Mouse (Mus musculus): ENCODE results near the gene Galnt9. TPM values are rescaled to one million over a fixed set of nuclear protein-coding genes. Genes with fewer than 3 reads are reported as not detected.

Gene Galnt9
- total RNA-seq, 1 experiment = 0.40 TPM

- no peak for DNase-seq (ENCODE audit: low read depth, low spot score)
- Histone ChIP-seq H3K36me3 (ENCODE audit: control insufficient read depth, insufficient read depth, low read length, poor library complexity, severe bottlenecking) (no peaks in the 10 kb centered on the region), H3K4me1 (ENCODE audit: control insufficient read depth in 2 of 2, insufficient read depth in 2 of 2, low read length in 2 of 2, poor library complexity in 1 of 2) (peaks cover 0 to 2% of the 10 kb centered on the region in 2 experiments; a peak in 1 of 4 replicates), H3K4me3 (ENCODE audit: insufficient read depth in 1 of 2, low read depth in 1 of 2, low read length in 2 of 2, poor library complexity in 1 of 2, severe bottlenecking in 1 of 2) (no peak overlapping the region), H3K9ac (ENCODE audit: insufficient read depth, low read depth, low read length, poor library complexity, severe bottlenecking) (no peak overlapping the region), H3K9me3 (ENCODE audit: control insufficient read depth, insufficient read depth, low read depth, low read length) (no peaks in the 10 kb centered on the region), H3K27ac (ENCODE audit: insufficient read depth, low read depth, low read length, poor library complexity, severe bottlenecking) (no peak overlapping the region)
- in situ Hi-C loops (cut with MboI; ENCODE audit: low sequenced_read_pairs in 2 of 2, unreplicated experiment in 2 of 2) = no loop called here
- TF ChIP-seq MAFK (IDR thresholded peaks at IDR 0.05; ENCODE audit: insufficient read depth, low read depth, low read length) = no peak
- TF ChIP-seq CHD2 (IDR thresholded peaks at IDR 0.05; ENCODE audit: low read depth, low read length) = no peak
- TF ChIP-seq ZC3H11A (IDR thresholded peaks at IDR 0.05; ENCODE audit: borderline replicate concordance, low read depth, low read length) = no peak
- TF ChIP-seq HCFC1 (IDR thresholded peaks at IDR 0.05; ENCODE audit: borderline replicate concordance, insufficient read depth, low read length) = no peak
- TF ChIP-seq ZNF384 (IDR thresholded peaks at IDR 0.05; ENCODE audit: low read depth, low read length) = no peak
Observed at GRCm38 (mm10) chr5:110506856-110507255, 37.3 kb upstream of the Galnt9 start.

GRCm38 (mm10) chr5:110507943-110508342, 36.2 kb upstream of the Galnt9 start:
- Histone ChIP-seq H3K4me1 (ENCODE audit: control insufficient read depth in 2 of 2, insufficient read depth in 2 of 2, low read length in 2 of 2, poor library complexity in 1 of 2) (peaks cover 0 to 2% of the 10 kb centered on the region in 2 experiments; a peak in 1 of 4 replicates), H3K9me3 (ENCODE audit: control insufficient read depth, insufficient read depth, low read depth, low read length) (no peaks in the 10 kb centered on the region), H3K9ac (ENCODE audit: insufficient read depth, low read depth, low read length, poor library complexity, severe bottlenecking) (no peak overlapping the region), H3K4me3 (ENCODE audit: insufficient read depth in 1 of 2, low read depth in 1 of 2, low read length in 2 of 2, poor library complexity in 1 of 2, severe bottlenecking in 1 of 2) (no peak overlapping the region), H3K27ac (ENCODE audit: insufficient read depth, low read depth, low read length, poor library complexity, severe bottlenecking) (no peak overlapping the region), H3K36me3 (ENCODE audit: control insufficient read depth, insufficient read depth, low read length, poor library complexity, severe bottlenecking) (no peaks in the 10 kb centered on the region)
- TF ChIP-seq ZNF384 (IDR thresholded peaks at IDR 0.05; ENCODE audit: low read depth, low read length) = no peak
- no peak for TF ChIP-seq HCFC1 (IDR thresholded peaks at IDR 0.05; ENCODE audit: borderline replicate concordance, insufficient read depth, low read length)
- TF ChIP-seq MAFK (IDR thresholded peaks at IDR 0.05; ENCODE audit: insufficient read depth, low read depth, low read length) = no peak
- TF ChIP-seq ZC3H11A (IDR thresholded peaks at IDR 0.05; ENCODE audit: borderline replicate concordance, low read depth, low read length) = no peak
- no peak for TF ChIP-seq CHD2 (IDR thresholded peaks at IDR 0.05; ENCODE audit: low read depth, low read length)
- in situ Hi-C loops (cut with MboI; ENCODE audit: low sequenced_read_pairs in 2 of 2, unreplicated experiment in 2 of 2) = no loop called here
- DNase-seq (ENCODE audit: low read depth, low spot score) = no peak

GRCm38 (mm10) chr5:110510357-110510756, 33.8 kb upstream of the Galnt9 start:
- no peaks in the 10 kb centered on the region for H3K36me3 ChIP-seq (ENCODE audit: control insufficient read depth, insufficient read depth, low read length, poor library complexity, severe bottlenecking)
- no peaks in the 10 kb centered on the region for H3K9me3 ChIP-seq (ENCODE audit: control insufficient read depth, insufficient read depth, low read depth, low read length)
- in situ Hi-C loops (cut with MboI; ENCODE audit: low sequenced_read_pairs in 2 of 2, unreplicated experiment in 2 of 2) = no loop called here
- H3K4me1 ChIP-seq (ENCODE audit: control insufficient read depth in 2 of 2, insufficient read depth in 2 of 2, low read length in 2 of 2, poor library complexity in 1 of 2) = peaks cover 0 to 2% of the 10 kb centered on the region in 2 experiments; a peak in 1 of 4 replicates
- H3K4me3 ChIP-seq (ENCODE audit: insufficient read depth in 1 of 2, low read depth in 1 of 2, low read length in 2 of 2, poor library complexity in 1 of 2, severe bottlenecking in 1 of 2) = no peak overlapping the region
- no peak for TF ChIP-seq ZC3H11A (IDR thresholded peaks at IDR 0.05; ENCODE audit: borderline replicate concordance, low read depth, low read length)
- no peak for TF ChIP-seq MAFK (IDR thresholded peaks at IDR 0.05; ENCODE audit: insufficient read depth, low read depth, low read length)
- TF ChIP-seq CHD2 (IDR thresholded peaks at IDR 0.05; ENCODE audit: low read depth, low read length) = no peak
- no peak for TF ChIP-seq HCFC1 (IDR thresholded peaks at IDR 0.05; ENCODE audit: borderline replicate concordance, insufficient read depth, low read length)
- no peak for TF ChIP-seq ZNF384 (IDR thresholded peaks at IDR 0.05; ENCODE audit: low read depth, low read length)
- no peak overlapping the region for H3K9ac ChIP-seq (ENCODE audit: insufficient read depth, low read depth, low read length, poor library complexity, severe bottlenecking)
- DNase-seq (ENCODE audit: low read depth, low spot score) = no peak
- H3K27ac ChIP-seq (ENCODE audit: insufficient read depth, low read depth, low read length, poor library complexity, severe bottlenecking) = no peak overlapping the region

GRCm38 (mm10) chr5:110513791-110514190, 30.4 kb upstream of the Galnt9 start:
- Histone ChIP-seq H3K4me3 (ENCODE audit: insufficient read depth in 1 of 2, low read depth in 1 of 2, low read length in 2 of 2, poor library complexity in 1 of 2, severe bottlenecking in 1 of 2) (no peak overlapping the region), H3K9me3 (ENCODE audit: control insufficient read depth, insufficient read depth, low read depth, low read length) (no peaks in the 10 kb centered on the region), H3K36me3 (ENCODE audit: control insufficient read depth, insufficient read depth, low read length, poor library complexity, severe bottlenecking) (no peaks in the 10 kb centered on the region), H3K4me1 (ENCODE audit: control insufficient read depth in 2 of 2, insufficient read depth in 2 of 2, low read length in 2 of 2, poor library complexity in 1 of 2) (peaks cover 2 to 4% of the 10 kb centered on the region in 2 experiments; a peak in 2 of 4 replicates), H3K27ac (ENCODE audit: insufficient read depth, low read depth, low read length, poor library complexity, severe bottlenecking) (no peak overlapping the region), H3K9ac (ENCODE audit: insufficient read depth, low read depth, low read length, poor library complexity, severe bottlenecking) (no peak overlapping the region)
- TF ChIP-seq CHD2 (IDR thresholded peaks at IDR 0.05; ENCODE audit: low read depth, low read length) (no peak), ZNF384 (IDR thresholded peaks at IDR 0.05; ENCODE audit: low read depth, low read length) (no peak), ZC3H11A (IDR thresholded peaks at IDR 0.05; ENCODE audit: borderline replicate concordance, low read depth, low read length) (no peak), MAFK (IDR thresholded peaks at IDR 0.05; ENCODE audit: insufficient read depth, low read depth, low read length) (no peak), HCFC1 (IDR thresholded peaks at IDR 0.05; ENCODE audit: borderline replicate concordance, insufficient read depth, low read length) (no peak)
- no peak for DNase-seq (ENCODE audit: low read depth, low spot score)
- in situ Hi-C loops (cut with MboI; ENCODE audit: low sequenced_read_pairs in 2 of 2, unreplicated experiment in 2 of 2) = no loop called here

GRCm38 (mm10) chr5:110514694-110515093, 29.5 kb upstream of the Galnt9 start:
- Histone ChIP-seq H3K9me3 (ENCODE audit: control insufficient read depth, insufficient read depth, low read depth, low read length) (no peaks in the 10 kb centered on the region), H3K4me1 (ENCODE audit: control insufficient read depth in 2 of 2, insufficient read depth in 2 of 2, low read length in 2 of 2, poor library complexity in 1 of 2) (peaks cover 2 to 4% of the 10 kb centered on the region in 2 experiments; a peak in 2 of 4 replicates), H3K36me3 (ENCODE audit: control insufficient read depth, insufficient read depth, low read length, poor library complexity, severe bottlenecking) (no peaks in the 10 kb centered on the region), H3K27ac (ENCODE audit: insufficient read depth, low read depth, low read length, poor library complexity, severe bottlenecking) (no peak overlapping the region), H3K4me3 (ENCODE audit: insufficient read depth in 1 of 2, low read depth in 1 of 2, low read length in 2 of 2, poor library complexity in 1 of 2, severe bottlenecking in 1 of 2) (no peak overlapping the region), H3K9ac (ENCODE audit: insufficient read depth, low read depth, low read length, poor library complexity, severe bottlenecking) (no peak overlapping the region)
- TF ChIP-seq ZNF384 (IDR thresholded peaks at IDR 0.05; ENCODE audit: low read depth, low read length) (no peak), MAFK (IDR thresholded peaks at IDR 0.05; ENCODE audit: insufficient read depth, low read depth, low read length) (no peak), CHD2 (IDR thresholded peaks at IDR 0.05; ENCODE audit: low read depth, low read length) (no peak), HCFC1 (IDR thresholded peaks at IDR 0.05; ENCODE audit: borderline replicate concordance, insufficient read depth, low read length) (no peak), ZC3H11A (IDR thresholded peaks at IDR 0.05; ENCODE audit: borderline replicate concordance, low read depth, low read length) (no peak)
- in situ Hi-C loops (cut with MboI; ENCODE audit: low sequenced_read_pairs in 2 of 2, unreplicated experiment in 2 of 2) = no loop called here
- DNase-seq (ENCODE audit: low read depth, low spot score) = no peak
